Mouse (Mus musculus) brain, embryonic 14.5 days (tissue): ENCODE measurements around the gene Dock9. TPM values are rescaled to one million over a fixed set of nuclear protein-coding genes. Genes with fewer than 3 reads are reported as not detected.
"Not testable (repeated sequence)": the region's sequence is repeated elsewhere in the genome, so short reads cannot be mapped to it uniquely, and the experiment has no call there.

ENCODE experiments used
- DNase-seq: peaks from one replicate; pipeline ENCODE4 v3.0.0-alpha.2; 2011; ENCODE audit warnings: low read depth
- CTCF ChIP-seq: fragments of 200-500 bp; IDR thresholded peaks from 2 replicates; pipeline ENCODE4 v1.5.1; 2012; ENCODE audit warnings: inconsistent platforms, mild to moderate bottlenecking, moderate library complexity, borderline replicate concordance; ENCODE audit not compliant: insufficient read depth, insufficient read length; ENCODE audit errors: extremely low read depth
- POLR2A ChIP-seq: fragments of 200-500 bp; IDR thresholded peaks from 2 replicates; pipeline ENCODE4 v1.6.1; 2012; ENCODE audit warnings: mild to moderate bottlenecking, inconsistent platforms, borderline replicate concordance; ENCODE audit not compliant: poor library complexity, insufficient read depth, insufficient read length, severe bottlenecking; ENCODE audit errors: extremely low read depth
- polyA plus RNA-seq: library from polyadenylated mRNA; depleted of rRNA; stranded (reverse); fragments of >200 nt; gene quantifications from 2 replicates; pipeline ENCODE4 v1.2.3, GENCODE M21; 2012

Gene Dock9
- polyA plus RNA-seq, 1 experiment, result 30.3 TPM

GRCm38 (mm10) chr14:121706482-121706901 is 91.1 kb downstream of the Dock9 start:
- DNase-seq, result no peak
- TF ChIP-seq POLR2A (no peak), CTCF (no peak)

DNA sequence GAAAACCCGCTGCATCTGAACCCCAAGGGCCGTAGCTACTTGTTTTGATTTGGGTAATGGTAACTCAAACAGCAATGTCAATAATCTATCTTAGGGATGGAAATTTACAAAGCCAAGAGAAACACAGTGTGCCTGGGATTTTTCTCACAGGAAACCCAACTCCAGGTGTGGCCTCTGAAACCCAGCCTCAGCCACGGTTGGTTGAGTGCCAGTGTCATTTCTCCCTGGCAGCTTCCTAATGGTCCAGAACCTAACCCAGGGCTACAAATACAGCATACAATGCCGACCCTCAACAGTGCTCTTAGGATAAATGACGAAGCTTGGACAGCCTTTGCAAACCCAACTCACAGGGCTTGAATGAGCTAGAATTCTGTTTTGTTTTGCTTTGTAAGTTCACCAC is 92.0 kb downstream of the Dock9 start:
- TF ChIP-seq POLR2A (no peak), CTCF (no peak)
- DNase-seq, result no peak

GRCm38 (mm10) chr14:121702534-121702933 is 95.1 kb downstream of the Dock9 start:
- no peak for TF ChIP-seq POLR2A
- TF ChIP-seq CTCF, result no peak
- no peak for DNase-seq

GRCm38 (mm10) chr14:121700013-121700412 is 97.6 kb downstream of the Dock9 start:
- no peak for DNase-seq
- TF ChIP-seq CTCF (no peak), POLR2A (no peak)

DNA sequence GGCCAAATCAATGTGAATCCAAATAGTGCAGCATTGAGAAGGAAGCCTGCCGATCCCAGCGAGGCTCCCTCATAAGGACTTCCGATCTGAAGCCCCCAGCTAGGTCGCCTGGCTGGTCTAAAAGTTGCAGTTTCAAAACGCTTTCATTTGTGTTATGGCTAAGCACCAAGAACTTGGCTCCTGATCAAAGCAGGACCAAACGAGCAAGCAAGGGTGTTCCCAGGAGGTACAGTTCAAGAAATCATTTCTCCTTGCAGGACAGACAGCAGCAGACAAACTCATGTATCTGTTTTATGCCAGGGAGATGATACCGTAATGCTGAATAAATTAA is 99.1 kb downstream of the Dock9 start:
- no peak for DNase-seq

GRCm38 (mm10) chr14:121697709-121698619 is 99.7 kb downstream of the Dock9 start:
- DNase-seq, result peak; percentile 61
- TF ChIP-seq CTCF (no peak), POLR2A (no peak)

More for the DNA sequence above, 99.1 kb downstream of the Dock9 start:
- TF ChIP-seq POLR2A, result no peak
- no peak for TF ChIP-seq CTCF

DNA sequence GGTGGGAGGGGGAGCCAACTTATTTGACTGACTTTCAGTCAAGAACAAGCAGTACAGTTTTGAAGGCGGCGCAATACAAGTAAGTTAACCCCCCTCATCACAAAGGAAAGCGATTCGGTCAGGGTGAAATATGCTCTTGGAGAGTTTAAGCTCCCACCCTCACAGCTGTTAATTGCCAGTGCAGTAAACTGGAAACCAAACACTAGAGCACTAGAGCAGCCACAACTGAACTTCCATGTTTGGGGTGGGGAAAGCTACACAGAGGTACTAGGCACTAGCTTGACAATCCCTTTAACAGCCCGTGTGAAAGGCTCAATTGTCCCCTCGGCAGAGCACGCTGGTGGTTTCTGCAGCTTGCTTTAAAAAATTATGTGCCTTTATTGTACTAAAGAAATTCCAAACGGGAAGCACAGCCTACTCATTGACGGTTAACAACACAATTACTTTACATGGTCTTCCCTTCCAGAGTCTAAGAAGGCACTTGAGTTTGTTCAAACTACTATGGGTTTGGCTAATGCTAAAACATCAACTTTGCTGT is 100.4 kb downstream of the Dock9 start:
- TF ChIP-seq CTCF, result no peak
- TF ChIP-seq POLR2A, result no peak
- peak; percentile 53 for DNase-seq

GRCm38 (mm10) chr14:121696429-121697118 is 101.1 kb downstream of the Dock9 start:
- no peak for DNase-seq
- no peak for TF ChIP-seq CTCF
- TF ChIP-seq POLR2A, result no peak

DNA sequence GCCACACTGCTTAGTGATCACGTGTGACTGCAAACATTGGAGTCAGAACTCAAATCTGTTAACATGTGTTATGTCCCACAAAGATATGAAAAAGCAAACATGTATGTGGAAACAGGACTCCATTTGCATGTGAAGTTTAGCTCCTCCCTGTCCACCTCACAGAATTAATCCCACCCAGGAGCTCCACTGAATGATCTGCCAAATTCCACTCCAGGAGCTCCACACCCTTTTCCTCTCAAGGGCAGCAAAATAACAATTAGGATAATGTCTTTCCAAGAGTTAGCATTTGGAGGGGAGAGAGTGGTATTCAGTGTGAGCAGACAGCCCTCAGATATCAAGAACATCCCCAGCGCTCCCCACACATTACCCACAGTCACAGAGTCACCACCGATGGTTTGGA is 102.9 kb downstream of the Dock9 start:
- no peak for DNase-seq
- TF ChIP-seq POLR2A (no peak), CTCF (no peak)

DNA sequence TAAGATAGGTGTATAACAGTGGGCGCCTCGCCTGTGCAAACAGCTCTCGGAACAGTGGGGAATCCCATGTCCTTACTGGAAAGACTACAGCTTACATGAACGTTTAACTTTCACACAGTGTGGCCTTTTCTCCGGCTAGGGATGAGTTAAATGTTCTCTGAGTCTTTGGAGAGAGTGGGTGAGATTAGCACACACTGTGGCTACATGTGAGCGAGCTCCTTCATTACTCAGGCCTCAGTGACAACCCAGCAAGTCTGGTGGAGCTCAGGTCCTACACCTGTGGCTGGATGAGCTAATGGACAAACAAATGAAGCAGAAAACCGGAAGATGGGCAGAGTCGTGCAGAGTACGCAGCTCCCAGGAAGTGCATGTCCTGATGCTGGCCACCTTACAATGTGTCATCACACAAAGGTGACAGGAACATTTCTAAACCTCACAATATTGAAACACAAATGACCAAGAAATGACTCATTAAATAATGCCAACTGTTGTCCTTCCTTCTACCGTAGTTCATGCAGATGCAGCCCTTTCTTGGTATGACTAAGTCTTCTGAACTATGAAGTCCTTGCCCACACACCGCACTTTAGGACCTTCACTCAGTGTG is 103.5 kb downstream of the Dock9 start:
- TF ChIP-seq POLR2A (no peak), CTCF (no peak)
- DNase-seq, result no peak

GRCm38 (mm10) chr14:121689649-121690048 is 108.0 kb downstream of the Dock9 start:
- not testable (repeated sequence) for DNase-seq

DNA sequence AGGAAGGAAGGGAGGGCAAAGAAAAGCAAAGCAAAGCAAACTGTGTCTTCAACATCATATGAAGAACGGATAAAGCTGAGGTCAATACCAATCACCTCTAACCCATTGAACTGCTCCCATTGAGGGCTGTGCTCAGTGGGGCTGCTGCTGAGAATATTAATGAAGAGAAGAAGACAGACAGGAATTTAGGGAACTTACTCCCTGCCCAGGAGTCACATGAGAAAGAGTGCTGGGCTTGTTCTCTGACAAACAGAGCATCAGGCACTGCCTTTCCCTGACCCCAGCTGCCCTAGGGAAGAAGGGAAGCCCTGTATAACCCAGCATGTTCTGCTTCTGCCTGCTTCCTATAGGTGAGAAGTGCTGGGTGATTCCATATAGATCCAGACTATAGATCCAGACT is 109.5 kb downstream of the Dock9 start:
- no peak for DNase-seq
- TF ChIP-seq POLR2A, result no peak
- no peak for TF ChIP-seq CTCF

DNA sequence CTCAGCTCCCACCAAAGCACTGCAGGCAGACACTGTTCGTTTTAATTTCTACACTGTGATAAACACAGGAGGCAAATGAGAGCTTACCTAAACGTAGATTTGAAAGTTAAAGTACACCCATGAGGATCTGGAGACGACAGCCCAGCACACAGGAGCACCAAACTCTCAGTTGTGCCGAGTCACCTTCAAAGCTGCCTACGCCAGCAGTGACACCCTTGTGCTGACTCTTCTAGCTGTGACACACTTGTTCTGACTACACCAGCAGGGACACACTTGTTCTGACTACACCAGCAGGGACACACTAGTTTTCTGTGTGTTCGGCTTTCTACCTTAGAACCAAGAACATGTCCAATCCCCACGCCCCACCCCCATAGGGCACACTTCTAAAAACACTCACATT is 110.4 kb downstream of the Dock9 start:
- DNase-seq, result no peak
- TF ChIP-seq CTCF, result no peak
- TF ChIP-seq POLR2A, result no peak
